Mouse (Mus musculus): ENCODE results near the gene Bace1. TPM values are rescaled to one million over a fixed set of nuclear protein-coding genes. Genes with fewer than 3 reads are reported as not detected.

The Bace1 gene
- polyA plus RNA-seq, 1 experiment, result 6.9 TPM

DNA sequence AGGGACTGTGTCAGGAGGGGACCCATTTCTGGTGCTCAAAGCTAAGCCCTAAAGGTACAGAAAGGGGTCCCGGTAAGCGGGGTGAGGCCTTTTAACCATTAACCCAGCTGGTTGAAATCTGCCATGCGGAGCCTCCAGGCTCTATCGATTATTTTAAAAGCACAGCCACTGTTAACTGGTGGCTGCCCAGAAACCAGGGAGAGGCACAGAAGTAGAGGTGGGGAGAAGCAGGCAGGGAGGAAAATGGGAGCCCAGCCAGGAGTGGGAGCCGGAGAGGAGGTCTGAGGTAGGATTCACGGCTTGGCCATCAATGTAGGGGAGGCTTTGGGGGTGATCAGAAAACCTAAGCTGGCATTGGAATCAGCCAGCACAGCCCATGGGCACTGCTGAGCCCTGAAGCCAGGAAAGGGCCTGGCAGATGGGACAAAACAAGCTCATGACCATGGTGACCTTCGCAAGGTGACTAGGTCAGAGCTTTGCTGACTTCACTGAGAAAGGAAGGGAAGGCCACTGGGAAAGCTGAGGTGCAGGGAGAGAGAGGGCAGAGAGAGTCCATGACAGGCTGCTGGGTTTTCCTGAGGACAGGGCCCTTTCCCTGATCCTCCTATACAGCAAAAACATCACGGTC, 12.3 kb downstream of the Bace1 start:
- TF ChIP-seq POLR2A (IDR thresholded peaks at IDR 0.05; ENCODE audit: low read depth, low read length), result no peak
- no peak for TF ChIP-seq CTCF (IDR thresholded peaks at IDR 0.05; ENCODE audit: extremely low read depth, insufficient read depth, insufficient read length, insufficient replicate concordance)

DNA sequence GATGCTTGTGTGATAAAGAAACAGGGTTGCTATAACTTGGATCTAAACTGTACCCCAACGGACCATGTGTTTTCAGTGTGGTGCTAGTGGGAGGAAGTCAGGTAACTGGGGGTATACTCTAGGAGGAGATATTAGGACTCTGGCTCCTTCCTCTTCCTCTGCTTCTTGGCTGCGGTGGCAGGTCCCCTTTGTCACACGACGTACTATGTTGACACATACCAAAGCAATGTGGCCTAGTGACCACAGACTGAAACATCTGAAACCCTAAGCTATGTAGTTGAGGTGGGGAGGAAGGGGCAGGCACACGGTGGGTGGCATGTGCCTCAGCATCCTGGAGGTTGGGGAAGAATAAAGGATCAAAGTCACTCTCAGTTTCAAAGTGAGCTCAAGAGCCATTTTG, 12.9 kb downstream of the Bace1 start:
- 16% methylated on average over 5 of the region's 5 CpGs for WGBS
- TF ChIP-seq CTCF (IDR thresholded peaks at IDR 0.05; ENCODE audit: extremely low read depth, insufficient read depth, insufficient read length, insufficient replicate concordance), result no peak
- Histone ChIP-seq H3K4me3 (ENCODE audit: extremely low read depth, insufficient read depth, insufficient read length) (no peak overlapping the region), H3K4me1 (ENCODE audit: control insufficient read depth, insufficient read depth, insufficient read length) (peaks cover 9% of the 10 kb centered on the region; the same call in 1 of the 2 replicates), H3K36me3 (ENCODE audit: control insufficient read depth, insufficient read depth, low read length) (no peaks in the 10 kb centered on the region), H3K27ac (ENCODE audit: insufficient read depth, low read length) (no peak overlapping the region), H3K27me3 (ENCODE audit: control insufficient read depth, insufficient read depth, low read length) (no peaks in the 10 kb centered on the region)
- no peak for DNase-seq (ENCODE audit: low read depth in 1 of 2, low spot score in 2 of 2)

More for the DNA sequence above, 12.3 kb downstream of the Bace1 start:
- Histone ChIP-seq H3K27ac (ENCODE audit: insufficient read depth, low read length) (no peak overlapping the region), H3K36me3 (ENCODE audit: control insufficient read depth, insufficient read depth, low read length) (no peaks in the 10 kb centered on the region), H3K4me3 (ENCODE audit: extremely low read depth, insufficient read depth, insufficient read length) (no peak overlapping the region), H3K4me1 (ENCODE audit: control insufficient read depth, insufficient read depth, insufficient read length) (peaks cover 9% of the 10 kb centered on the region; the same call in 1 of the 2 replicates), H3K27me3 (ENCODE audit: control insufficient read depth, insufficient read depth, low read length) (no peaks in the 10 kb centered on the region)
- DNase-seq (ENCODE audit: low read depth in 1 of 2, low spot score in 2 of 2), result no peak
- 86% methylated on average over 8 of the region's 8 CpGs for WGBS

DNA sequence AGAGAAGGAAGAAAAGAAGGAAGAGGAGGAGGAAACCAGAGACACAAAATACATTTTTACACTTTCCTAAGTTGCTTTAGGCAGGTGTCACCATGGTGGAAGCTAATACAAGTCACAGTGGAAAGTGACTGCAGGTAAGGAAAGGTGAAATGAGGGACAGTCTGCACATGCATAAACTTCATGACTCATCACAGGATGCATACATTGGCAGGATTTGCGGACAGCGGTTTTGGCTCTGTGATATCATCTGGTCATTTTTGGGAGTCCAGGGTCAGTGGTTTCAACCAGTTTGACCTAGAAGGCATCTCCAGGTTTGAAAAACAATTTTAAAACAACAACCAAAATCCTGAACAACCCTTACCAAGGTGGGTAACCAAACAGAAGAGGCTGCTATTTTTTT, 13.4 kb downstream of the Bace1 start:
- Histone ChIP-seq H3K27ac (ENCODE audit: insufficient read depth, low read length) (no peak overlapping the region), H3K36me3 (ENCODE audit: control insufficient read depth, insufficient read depth, low read length) (no peaks in the 10 kb centered on the region), H3K4me1 (ENCODE audit: control insufficient read depth, insufficient read depth, insufficient read length) (peaks cover 9% of the 10 kb centered on the region; the same call in 1 of the 2 replicates), H3K4me3 (ENCODE audit: extremely low read depth, insufficient read depth, insufficient read length) (no peak overlapping the region), H3K27me3 (ENCODE audit: control insufficient read depth, insufficient read depth, low read length) (no peaks in the 10 kb centered on the region)
- no peak for TF ChIP-seq POLR2A (IDR thresholded peaks at IDR 0.05; ENCODE audit: low read depth, low read length)
- TF ChIP-seq CTCF (IDR thresholded peaks at IDR 0.05; ENCODE audit: extremely low read depth, insufficient read depth, insufficient read length, insufficient replicate concordance), result no peak
- DNase-seq (ENCODE audit: low read depth in 1 of 2, low spot score in 2 of 2), result no peak
- 93% methylated on average over 2 of the region's 2 CpGs for WGBS

DNA sequence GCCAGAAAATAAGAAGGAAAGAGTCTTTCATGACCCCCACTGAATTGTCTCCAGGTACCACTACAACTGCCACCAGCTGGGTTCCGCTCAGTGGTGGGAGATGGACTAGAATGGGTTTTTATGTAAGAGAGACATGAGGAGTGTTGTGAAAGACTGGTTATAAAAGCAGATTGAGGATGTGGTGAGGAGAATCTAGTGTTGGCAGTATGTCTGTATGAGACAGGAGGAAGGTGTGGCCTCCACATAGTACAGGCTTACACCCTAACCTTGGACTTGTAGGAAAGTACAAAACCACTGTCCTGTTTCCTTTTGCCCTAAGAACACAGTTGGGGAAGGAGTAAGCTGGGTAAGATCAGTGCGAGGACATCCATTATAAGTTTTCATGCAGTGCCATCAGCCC, 15.3 kb downstream of the Bace1 start:
- Histone ChIP-seq H3K36me3 (ENCODE audit: control insufficient read depth, insufficient read depth, low read length) (peaks cover 1% of the 10 kb centered on the region; the same call in 1 of the 2 replicates), H3K4me1 (ENCODE audit: control insufficient read depth, insufficient read depth, insufficient read length) (peaks cover 5% of the 10 kb centered on the region; the same call in 1 of the 2 replicates), H3K27ac (ENCODE audit: insufficient read depth, low read length) (no peak overlapping the region), H3K4me3 (ENCODE audit: extremely low read depth, insufficient read depth, insufficient read length) (no peak overlapping the region), H3K27me3 (ENCODE audit: control insufficient read depth, insufficient read depth, low read length) (no peaks in the 10 kb centered on the region)
- WGBS, result 56% methylated on average over 2 of the region's 2 CpGs
- no peak for DNase-seq (ENCODE audit: low read depth in 1 of 2, low spot score in 2 of 2)
- TF ChIP-seq CTCF (IDR thresholded peaks at IDR 0.05; ENCODE audit: extremely low read depth, insufficient read depth, insufficient read length, insufficient replicate concordance), result no peak
- TF ChIP-seq POLR2A (IDR thresholded peaks at IDR 0.05; ENCODE audit: low read depth, low read length), result no peak

DNA sequence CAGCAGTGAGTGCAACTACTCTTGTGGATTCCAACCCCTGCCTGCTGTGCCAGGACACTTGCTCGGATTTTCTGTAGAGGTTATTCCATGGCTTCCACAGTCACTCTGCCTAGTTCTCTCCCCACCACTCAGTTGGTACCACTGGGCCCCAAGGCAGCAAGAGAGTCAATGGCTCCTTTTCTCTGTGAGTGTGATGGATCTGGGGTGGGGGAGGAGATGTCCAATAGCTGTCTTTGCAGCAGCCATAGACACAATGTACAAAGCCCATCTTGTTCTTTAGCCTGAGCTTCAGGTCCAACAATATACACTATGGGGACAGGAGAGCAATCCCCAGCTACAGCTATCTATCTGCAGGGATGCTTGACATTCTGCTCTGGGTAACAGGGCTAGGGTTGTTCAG, 15.8 kb downstream of the Bace1 start:
- no peak for DNase-seq (ENCODE audit: low read depth in 1 of 2, low spot score in 2 of 2)
- WGBS, result 73% methylated on average over 1 of the region's 1 CpGs
- Histone ChIP-seq H3K27me3 (ENCODE audit: control insufficient read depth, insufficient read depth, low read length) (no peaks in the 10 kb centered on the region), H3K4me3 (ENCODE audit: extremely low read depth, insufficient read depth, insufficient read length) (no peak overlapping the region), H3K36me3 (ENCODE audit: control insufficient read depth, insufficient read depth, low read length) (peaks cover 1% of the 10 kb centered on the region; the same call in 1 of the 2 replicates), H3K4me1 (ENCODE audit: control insufficient read depth, insufficient read depth, insufficient read length) (peaks cover 5% of the 10 kb centered on the region; the same call in 1 of the 2 replicates), H3K27ac (ENCODE audit: insufficient read depth, low read length) (no peak overlapping the region)
- no peak for TF ChIP-seq POLR2A (IDR thresholded peaks at IDR 0.05; ENCODE audit: low read depth, low read length)
- TF ChIP-seq CTCF (IDR thresholded peaks at IDR 0.05; ENCODE audit: extremely low read depth, insufficient read depth, insufficient read length, insufficient replicate concordance), result no peak

DNA sequence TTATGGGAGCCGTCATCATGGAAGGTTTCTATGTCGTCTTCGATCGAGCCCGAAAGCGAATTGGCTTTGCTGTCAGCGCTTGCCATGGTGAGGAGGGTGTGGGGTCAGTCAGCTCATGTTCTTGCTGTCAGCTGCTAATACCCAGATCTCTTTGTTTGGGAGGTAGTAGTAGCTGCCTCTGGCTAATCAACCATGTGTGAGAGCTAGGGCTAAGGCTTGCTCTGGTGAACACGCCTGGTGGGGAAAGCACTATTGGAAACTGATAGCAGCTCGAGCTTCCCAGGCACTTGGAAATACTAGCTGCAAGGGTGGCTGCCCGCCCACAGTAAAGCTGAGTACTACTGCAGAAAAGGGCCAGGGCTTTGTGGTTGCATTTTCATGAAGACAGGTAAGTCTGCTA, 21.0 kb downstream of the Bace1 start:
- no peak overlapping the region for H3K27ac ChIP-seq (ENCODE audit: insufficient read depth, low read length)
- 92% methylated on average over 10 of the region's 10 CpGs for WGBS
- no peaks in the 10 kb centered on the region for H3K27me3 ChIP-seq (ENCODE audit: control insufficient read depth, insufficient read depth, low read length)
- no peak for DNase-seq (ENCODE audit: low read depth in 1 of 2, low spot score in 2 of 2)
- H3K4me1 ChIP-seq (ENCODE audit: control insufficient read depth, insufficient read depth, insufficient read length), result no peaks in the 10 kb centered on the region
- no peak overlapping the region for H3K4me3 ChIP-seq (ENCODE audit: extremely low read depth, insufficient read depth, insufficient read length)
- peaks cover 13% of the 10 kb centered on the region for H3K36me3 ChIP-seq (ENCODE audit: control insufficient read depth, insufficient read depth, low read length)
- no peak for TF ChIP-seq CTCF (IDR thresholded peaks at IDR 0.05; ENCODE audit: extremely low read depth, insufficient read depth, insufficient read length, insufficient replicate concordance)
- no peak for TF ChIP-seq POLR2A (IDR thresholded peaks at IDR 0.05; ENCODE audit: low read depth, low read length)

DNA sequence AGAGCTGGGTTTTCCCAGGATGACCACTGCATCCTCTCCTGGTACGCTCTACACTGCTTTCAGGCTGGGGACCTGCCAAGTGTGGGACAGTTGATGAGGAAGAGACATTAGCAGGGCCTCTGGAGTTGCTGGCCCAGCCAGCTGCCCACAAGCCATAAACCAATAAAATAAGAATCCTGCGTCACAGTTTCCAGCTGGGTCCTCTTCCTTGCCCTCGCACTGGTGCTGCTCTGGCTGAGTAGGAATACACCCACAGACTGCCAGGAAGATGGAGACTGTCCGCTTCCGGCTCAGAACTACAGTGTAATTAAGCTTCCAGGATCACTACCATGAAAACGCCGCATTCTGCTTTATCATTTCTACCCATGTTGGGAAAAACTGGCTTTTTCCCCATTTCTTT, 23.4 kb downstream of the Bace1 start:
- no peaks in the 10 kb centered on the region for H3K27me3 ChIP-seq (ENCODE audit: control insufficient read depth, insufficient read depth, low read length)
- no peak overlapping the region for H3K27ac ChIP-seq (ENCODE audit: insufficient read depth, low read length)
- no peaks in the 10 kb centered on the region for H3K4me1 ChIP-seq (ENCODE audit: control insufficient read depth, insufficient read depth, insufficient read length)
- TF ChIP-seq POLR2A (IDR thresholded peaks at IDR 0.05; ENCODE audit: low read depth, low read length) (no peak), CTCF (IDR thresholded peaks at IDR 0.05; ENCODE audit: extremely low read depth, insufficient read depth, insufficient read length, insufficient replicate concordance) (no peak)
- peaks cover 20% of the 10 kb centered on the region for H3K36me3 ChIP-seq (ENCODE audit: control insufficient read depth, insufficient read depth, low read length)
- no peak overlapping the region for H3K4me3 ChIP-seq (ENCODE audit: extremely low read depth, insufficient read depth, insufficient read length)
- DNase-seq (ENCODE audit: low read depth in 1 of 2, low spot score in 2 of 2), result no peak
- 95% methylated on average over 7 of the region's 7 CpGs for WGBS
